Mouse (Mus musculus): Measurements from ENCODE around the gene Nup210. TPM values are rescaled to one million over a fixed set of nuclear protein-coding genes. Genes with fewer than 3 reads are reported as not detected.

Gene Nup210
- polyA plus RNA-seq, 1 experiment from 2014 or later = 17.1 TPM

- Histone ChIP-seq H3K27ac (no peak overlapping the region), H3K4me3 (no peak overlapping the region), H3K4me2 (replicated peaks) (no peak overlapping the region), H3K9me3 (no peaks in the 10 kb centered on the region), H3K4me1 (no peaks in the 10 kb centered on the region), H3K9ac (no peak overlapping the region), H3K36me3 (no peaks in the 10 kb centered on the region), H3K27me3 (replicated peaks) (no peaks in the 10 kb centered on the region)
- no peak for ATAC-seq (ENCODE audit: low FRiP score, low read depth)
- 51% methylated on average over 2 of the region's 2 CpGs for WGBS
Observed at GRCm38 (mm10) chr6:90969341-90969871, 147.2 kb downstream of the Nup210 start.

Other genes starting within 250 kb of the Nup210 start
- 16.1 and 17.9 TPM in 2 replicates for gene Iqsec1, start 128.1 kb downstream of the Nup210 start, polyA plus RNA-seq (2016; fragmentation: Nextera tagmentation; extraction: Ambion mirVana)
- gene Hdac11, start 39.8 kb upstream of the Nup210 start, polyA plus RNA-seq (2016; fragmentation: Nextera tagmentation; extraction: Ambion mirVana) = 19.1 and 20.5 TPM in 2 replicates
- gene Fbln2, start 95.6 kb upstream of the Nup210 start, polyA plus RNA-seq (2016; fragmentation: Nextera tagmentation; extraction: Ambion mirVana) = 30.4 and 30.7 TPM in 2 replicates

All from neural tube, embryonic 12.5 days (tissue).